Mouse (Mus musculus) thymus, adult 2 months (tissue): ENCODE data around the gene Stac2. TPM values are rescaled to one million over a fixed set of nuclear protein-coding genes. Genes with fewer than 3 reads are reported as not detected.

Source experiments
- DNase-seq: peaks from one replicate; pipeline ENCODE4 v3.0.0; 2021
- H3K27ac ChIP-seq: fragments of 200-500 bp; 2 replicates; pipeline ENCODE4 v1.5.1; 2012; ENCODE audit warnings: low read length, control low read depth; ENCODE audit not compliant: control insufficient read depth, insufficient read depth
- H3K27me3 ChIP-seq: fragments of 200-500 bp; 2 replicates; pipeline ENCODE4 v1.6.1; 2012; ENCODE audit warnings: mild to moderate bottlenecking, low read length, moderate library complexity, mixed read lengths; ENCODE audit not compliant: control insufficient read depth, insufficient read depth
- H3K36me3 ChIP-seq: fragments of 200-500 bp; 2 replicates; pipeline ENCODE4 v1.6.1; 2012; ENCODE audit warnings: mild to moderate bottlenecking, low read length, moderate library complexity; ENCODE audit not compliant: control insufficient read depth, insufficient read depth
- H3K4me1 ChIP-seq: fragments of 200-500 bp; replicated peaks from 2 replicates; pipeline ENCODE4 v1.6.1; 2012; ENCODE audit warnings: low read length; ENCODE audit not compliant: control insufficient read depth, insufficient read depth
- H3K4me3 ChIP-seq: fragments of 200-500 bp; 2 replicates; pipeline ENCODE4 v1.5.1; 2012; ENCODE audit warnings: mild to moderate bottlenecking, low read length, control low read depth, moderate library complexity; ENCODE audit not compliant: control insufficient read depth, insufficient read depth
- CTCF ChIP-seq: fragments of 200-500 bp; IDR thresholded peaks from 2 replicates; pipeline ENCODE4 v1.5.1; 2012; ENCODE audit warnings: mild to moderate bottlenecking, control low read depth, low read length, moderate library complexity, borderline replicate concordance; ENCODE audit not compliant: control insufficient read depth, poor library complexity, insufficient read depth; ENCODE audit errors: extremely low read depth
- POLR2A ChIP-seq: fragments of 200-500 bp; IDR thresholded peaks from 2 replicates; pipeline ENCODE4 v1.6.1; 2012; ENCODE audit warnings: mild to moderate bottlenecking, low read length, control low read depth, moderate library complexity; ENCODE audit not compliant: control insufficient read depth, poor library complexity, insufficient read depth; ENCODE audit errors: extremely low read depth
- WGBS: fragments of 180-500 bp; shearing (Covaris S2); methylation state at CpG from one replicate; pipeline ENCODE4 v1.1.7; 2018; 5-methylcytosine and 5-hydroxymethylcytosine counted together
- polyA plus RNA-seq: library from polyadenylated mRNA; depleted of rRNA; stranded (reverse); fragments of >200 nt; gene quantifications from 2 replicates; pipeline ENCODE4 v1.2.3, GENCODE M21; 2012

The Stac2 gene
- polyA plus RNA-seq, 1 experiment: 0.55 TPM

DNA sequence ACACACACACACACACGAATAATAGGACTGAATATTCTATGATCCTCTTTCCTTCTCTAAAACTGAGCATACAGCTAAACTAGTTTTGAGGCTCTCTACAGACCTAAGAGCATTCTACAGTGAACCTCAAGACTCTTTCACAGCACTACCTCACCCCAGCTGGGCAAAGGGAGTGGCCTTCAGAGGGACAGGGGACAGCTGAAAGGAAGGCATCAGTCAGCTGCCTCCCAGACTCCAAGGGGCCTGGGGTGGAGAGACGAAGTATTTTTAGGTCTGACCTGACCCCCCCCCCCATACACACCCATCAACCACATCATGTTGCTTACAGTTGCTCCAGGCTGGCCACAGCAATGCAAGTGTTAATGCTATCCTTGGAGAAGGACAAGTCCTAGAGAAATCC lies 32.1 kb downstream of the Stac2 start:
- TF ChIP-seq POLR2A (no peak), CTCF (no peak)
- DNase-seq: no peak
- WGBS: 53% methylated on average over 2 of the region's 2 CpGs
- H3K4me1 ChIP-seq: peaks cover 41% of the 10 kb centered on the region
- no peaks in the 10 kb centered on the region for H3K27me3 ChIP-seq
- no peaks in the 10 kb centered on the region for H3K36me3 ChIP-seq
- no peak overlapping the region for H3K4me3 ChIP-seq
- no peak overlapping the region for H3K27ac ChIP-seq

- H3K4me1 ChIP-seq: peaks cover 38% of the 10 kb centered on the region
- no peak for DNase-seq
- H3K36me3 ChIP-seq: no peaks in the 10 kb centered on the region
- H3K27ac ChIP-seq: no peak overlapping the region
- no peaks in the 10 kb centered on the region for H3K27me3 ChIP-seq
- no peak overlapping the region for H3K4me3 ChIP-seq
- 90% methylated on average over 1 of the region's 1 CpGs for WGBS
- no peak for TF ChIP-seq POLR2A
- no peak for TF ChIP-seq CTCF
Measured at GRCm38 (mm10) chr11:98020710-98021109, 32.6 kb downstream of the Stac2 start.

- H3K27me3 ChIP-seq: no peaks in the 10 kb centered on the region
- no peak for TF ChIP-seq POLR2A
- TF ChIP-seq CTCF: 0 out of 2 replicates have a peak, but pooled peaks have one; percentile 14
- peak overlapping the region; percentile 56 for H3K27ac ChIP-seq
- H3K4me3 ChIP-seq: no peak overlapping the region
- WGBS: 16% methylated on average over 8 of the region's 8 CpGs
- H3K36me3 ChIP-seq: no peaks in the 10 kb centered on the region
- peaks cover 38% of the 10 kb centered on the region for H3K4me1 ChIP-seq
- peak; percentile 48 for DNase-seq
Measured at GRCm38 (mm10) chr11:98019883-98020610, 33.2 kb downstream of the Stac2 start.

GRCm38 (mm10) chr11:98018858-98019641 lies 34.2 kb downstream of the Stac2 start:
- no peaks in the 10 kb centered on the region for H3K27me3 ChIP-seq
- H3K4me3 ChIP-seq: no peak overlapping the region
- WGBS: 58% methylated on average over 10 of the region's 10 CpGs
- peak; percentile 82 for DNase-seq
- no peak overlapping the region for H3K27ac ChIP-seq
- H3K4me1 ChIP-seq: peaks cover 38% of the 10 kb centered on the region
- no peaks in the 10 kb centered on the region for H3K36me3 ChIP-seq
- TF ChIP-seq CTCF (peak; percentile 69; the same call in 1 of the 2 replicates), POLR2A (0 out of 2 replicates have a peak, but pooled peaks have one; percentile 27)

DNA sequence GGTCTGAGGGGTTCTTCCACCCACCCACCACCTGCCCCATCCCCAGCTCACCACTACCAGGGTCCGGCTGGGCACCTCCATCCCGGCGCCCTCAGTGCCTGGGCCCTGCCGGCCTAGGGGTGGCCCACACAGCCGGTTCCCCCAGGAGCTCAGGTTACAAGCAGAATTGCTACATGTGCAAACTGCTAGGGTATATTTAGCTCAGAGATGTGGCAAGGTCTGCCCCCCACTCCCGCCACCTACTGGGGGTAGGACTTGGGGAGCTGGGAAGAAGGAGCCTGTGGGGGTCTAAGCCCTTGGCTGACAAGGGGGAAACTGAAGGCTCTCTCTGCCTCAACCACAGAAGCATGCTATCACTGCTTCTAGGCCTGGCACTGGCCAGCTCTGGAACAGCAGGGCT lies 35.0 kb downstream of the Stac2 start:
- TF ChIP-seq CTCF: no peak
- TF ChIP-seq POLR2A: no peak
- WGBS: 91% methylated on average over 6 of the region's 6 CpGs
- Histone ChIP-seq H3K4me1 (peaks cover 36% of the 10 kb centered on the region), H3K27me3 (no peaks in the 10 kb centered on the region), H3K4me3 (no peak overlapping the region), H3K36me3 (no peaks in the 10 kb centered on the region), H3K27ac (no peak overlapping the region)
- no peak for DNase-seq

DNA sequence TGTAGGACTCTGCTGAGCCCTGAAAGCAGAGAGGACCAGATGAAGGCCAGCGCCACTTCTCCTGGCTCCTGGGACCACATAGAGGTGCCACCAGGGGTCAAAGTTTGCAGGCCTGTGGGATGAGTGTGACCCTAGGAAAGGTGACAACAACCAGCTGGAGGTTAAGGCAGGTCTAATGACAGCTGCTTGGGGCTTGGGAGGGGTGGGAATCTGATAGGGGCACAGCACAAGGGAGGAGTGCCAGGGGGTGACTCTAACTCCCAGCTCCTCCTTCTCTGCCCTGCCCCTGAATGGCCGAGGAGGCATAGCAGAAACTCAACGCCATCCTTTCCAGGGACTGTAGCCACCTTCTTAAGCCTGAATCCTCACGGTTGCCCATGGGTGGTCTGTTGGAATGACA lies 36.4 kb downstream of the Stac2 start:
- no peak overlapping the region for H3K4me3 ChIP-seq
- DNase-seq: no peak
- TF ChIP-seq POLR2A (no peak), CTCF (no peak)
- WGBS: 98% methylated on average over 4 of the region's 4 CpGs
- H3K36me3 ChIP-seq: no peaks in the 10 kb centered on the region
- H3K27me3 ChIP-seq: no peaks in the 10 kb centered on the region
- no peak overlapping the region for H3K27ac ChIP-seq
- H3K4me1 ChIP-seq: peaks cover 26% of the 10 kb centered on the region
